Mouse (Mus musculus): Measurements from ENCODE around the gene Sorbs2.

DNA sequence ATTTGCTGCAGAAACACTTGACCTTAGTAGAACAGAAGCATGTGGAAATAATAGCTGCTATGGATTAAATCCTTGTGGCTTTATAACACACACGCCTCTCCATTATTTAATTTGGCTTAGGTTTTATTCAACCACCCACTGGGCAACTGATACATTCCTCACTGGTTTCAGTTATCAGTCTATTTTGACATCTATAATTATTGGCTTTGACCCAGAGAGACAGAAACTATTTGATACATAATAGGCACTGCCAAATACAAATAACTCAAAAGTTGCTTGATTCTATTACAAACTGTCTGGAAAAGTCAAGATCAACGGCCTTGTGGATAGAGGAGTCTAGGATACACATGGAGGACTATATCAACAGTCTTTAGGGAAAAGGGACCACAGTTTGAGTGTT is 20.1 kb downstream of the Sorbs2 start:
- no peak for TF ChIP-seq EP300 (IDR thresholded peaks at IDR 0.05; ENCODE audit: low read depth)
- TF ChIP-seq CTCF (IDR thresholded peaks at IDR 0.05; ENCODE audit: low read depth), result no peak

All from liver, postnatal 0 days (tissue).